Mouse (Mus musculus) heart, embryonic 15.5 days (tissue): ENCODE results near the gene Bphl. TPM values are rescaled to one million over a fixed set of nuclear protein-coding genes. Genes with fewer than 3 reads are reported as not detected.
"Not testable (repeated sequence)": the region's sequence is repeated elsewhere in the genome, so short reads cannot be mapped to it uniquely, and the experiment has no call there.

Source experiments
- ATAC-seq: fragments of 200-750 bp; cut with Nextera tagmentation; replicated peaks from 2 replicates; pipeline ENCODE4 v1.8.0; 2017; ENCODE audit warnings: low read depth, moderate TSS enrichment; ENCODE audit not compliant: insufficient number of reproducible peaks, insufficient read depth, low FRiP score
- H3K27ac ChIP-seq: fragments of 300-500 bp; sonication (generic); 2 replicates; pipeline ENCODE4 v1.5.1; 2015; ENCODE audit warnings: mild to moderate bottlenecking, inconsistent platforms
- H3K27me3 ChIP-seq: fragments of 300-500 bp; sonication (generic); 2 replicates; pipeline ENCODE4 v1.6.1; 2015; ENCODE audit warnings: inconsistent platforms
- H3K36me3 ChIP-seq: fragments of 300-500 bp; sonication (generic); 2 replicates; pipeline ENCODE4 v1.6.1; 2015; ENCODE audit warnings: mild to moderate bottlenecking, inconsistent platforms
- H3K4me1 ChIP-seq: fragments of 300-500 bp; sonication (generic); replicated peaks from 2 replicates; pipeline ENCODE4 v1.6.1; 2015; ENCODE audit warnings: inconsistent platforms
- H3K4me2 ChIP-seq: fragments of 300-500 bp; sonication (generic); 2 replicates; pipeline ENCODE4 v1.6.1; 2015; ENCODE audit warnings: inconsistent platforms, mild to moderate bottlenecking, moderate library complexity
- H3K4me3 ChIP-seq: fragments of 300-500 bp; sonication (generic); 2 replicates; pipeline ENCODE4 v1.5.1; 2015; ENCODE audit warnings: mild to moderate bottlenecking, inconsistent platforms
- H3K9ac ChIP-seq: fragments of 300-500 bp; sonication (generic); 2 replicates; pipeline ENCODE4 v1.6.1; 2015; ENCODE audit warnings: mild to moderate bottlenecking, inconsistent platforms
- H3K9me3 ChIP-seq: fragments of 300-500 bp; sonication (generic); replicated peaks from 2 replicates; pipeline ENCODE4 v1.6.1; 2016; ENCODE audit warnings: inconsistent platforms
- WGBS: fragments of 180-500 bp; shearing (Covaris S2); methylation state at CpG from one replicate; pipeline ENCODE4 v1.1.7; 2015; ENCODE audit warnings: mixed read lengths; 5-methylcytosine and 5-hydroxymethylcytosine counted together
- polyA plus RNA-seq: library from polyadenylated mRNA; unstranded; fragments of >200 nt; fragmentation: Nextera tagmentation; extraction: Ambion mirVana; gene quantifications from 2 replicates; pipeline ENCODE4 v1.2.1, GENCODE M21; 2015

The Bphl gene
- polyA plus RNA-seq, 1 experiment from 2014 or later = 51.8 TPM

- H3K9me3 ChIP-seq = no peaks in the 10 kb centered on the region
Measured at GRCm38 (mm10) chr13:34054391-34054790, 17.0 kb downstream of the Bphl start.

GRCm38 (mm10) chr13:34054983-34055382 is 17.6 kb downstream of the Bphl start:
- ATAC-seq = no peak
- 82% methylated on average over 3 of the region's 3 CpGs for WGBS
- Histone ChIP-seq H3K4me1 (no peaks in the 10 kb centered on the region), H3K9me3 (no peaks in the 10 kb centered on the region), H3K9ac (no peak overlapping the region), H3K36me3 (peaks cover 18% of the 10 kb centered on the region; the same call in 1 of the 2 replicates), H3K27me3 (no peaks in the 10 kb centered on the region), H3K4me2 (no peak overlapping the region), H3K4me3 (no peak overlapping the region), H3K27ac (no peak overlapping the region)

More at GRCm38 (mm10) chr13:34054391-34054790, 17.0 kb downstream of the Bphl start:
- ATAC-seq = 0 out of 2 replicates have a peak, but pooled peaks have one; percentile 18
- Histone ChIP-seq H3K9ac (no peak overlapping the region), H3K27me3 (no peaks in the 10 kb centered on the region), H3K27ac (no peak overlapping the region), H3K4me3 (no peak overlapping the region), H3K4me1 (no peaks in the 10 kb centered on the region), H3K4me2 (no peak overlapping the region), H3K36me3 (peaks cover 20% of the 10 kb centered on the region; the same call in 1 of the 2 replicates)
- 71% methylated on average over 4 of the region's 4 CpGs for WGBS

GRCm38 (mm10) chr13:34057252-34057651 is 19.9 kb downstream of the Bphl start:
- ATAC-seq = no peak
- no peak overlapping the region for H3K4me2 ChIP-seq
- no peak overlapping the region for H3K4me3 ChIP-seq
- peaks cover 19% of the 10 kb centered on the region; the same call in 1 of the 2 replicates for H3K36me3 ChIP-seq
- no peak overlapping the region for H3K9ac ChIP-seq
- H3K27me3 ChIP-seq = no peaks in the 10 kb centered on the region
- H3K27ac ChIP-seq = no peak overlapping the region
- no peaks in the 10 kb centered on the region for H3K9me3 ChIP-seq
- H3K4me1 ChIP-seq = no peaks in the 10 kb centered on the region
- WGBS = 92% methylated on average over 1 of the region's 1 CpGs

GRCm38 (mm10) chr13:34060061-34060460 is 22.7 kb downstream of the Bphl start:
- Histone ChIP-seq H3K27ac (no peak overlapping the region), H3K9ac (no peak overlapping the region), H3K4me2 (no peak overlapping the region), H3K4me1 (no peaks in the 10 kb centered on the region), H3K4me3 (no peak overlapping the region), H3K36me3 (peaks cover 27% of the 10 kb centered on the region; the same call in 1 of the 2 replicates), H3K9me3 (no peaks in the 10 kb centered on the region), H3K27me3 (no peaks in the 10 kb centered on the region)
- no peak for ATAC-seq
- 71% methylated on average over 9 of the region's 9 CpGs for WGBS

GRCm38 (mm10) chr13:34062466-34062865 is 25.1 kb downstream of the Bphl start:
- Histone ChIP-seq H3K9ac (no peak overlapping the region), H3K4me1 (peaks cover 4% of the 10 kb centered on the region), H3K4me2 (no peak overlapping the region), H3K9me3 (no peaks in the 10 kb centered on the region), H3K4me3 (no peak overlapping the region), H3K36me3 (peaks cover 14% of the 10 kb centered on the region; the same call in 1 of the 2 replicates), H3K27me3 (no peaks in the 10 kb centered on the region), H3K27ac (no peak overlapping the region)
- ATAC-seq = no peak
- 87% methylated on average over 10 of the region's 10 CpGs for WGBS

GRCm38 (mm10) chr13:34066351-34066750 is 29.0 kb downstream of the Bphl start:
- Histone ChIP-seq H3K9me3 (no peaks in the 10 kb centered on the region), H3K4me1 (peaks cover 6% of the 10 kb centered on the region), H3K9ac (no peak overlapping the region), H3K4me3 (no peak overlapping the region), H3K27me3 (no peaks in the 10 kb centered on the region), H3K36me3 (peaks cover 17% of the 10 kb centered on the region), H3K27ac (no peak overlapping the region), H3K4me2 (no peak overlapping the region)
- 73% methylated on average over 1 of the region's 1 CpGs for WGBS
- ATAC-seq = no peak

- Histone ChIP-seq H3K27ac (no peak overlapping the region), H3K9me3 (no peaks in the 10 kb centered on the region), H3K4me1 (peaks cover 6% of the 10 kb centered on the region), H3K4me3 (no peak overlapping the region), H3K4me2 (no peak overlapping the region), H3K9ac (no peak overlapping the region), H3K27me3 (no peaks in the 10 kb centered on the region), H3K36me3 (peaks cover 17% of the 10 kb centered on the region)
- 67% methylated on average over 4 of the region's 4 CpGs for whole genome bisulfite sequencing
- ATAC-seq = no peak
Measured at GRCm38 (mm10) chr13:34070296-34070695, 32.9 kb downstream of the Bphl start.

- ATAC-seq = no peak
- no peak overlapping the region for H3K27ac ChIP-seq
- no peaks in the 10 kb centered on the region for H3K27me3 ChIP-seq
- peaks cover 12% of the 10 kb centered on the region for H3K4me1 ChIP-seq
- H3K4me2 ChIP-seq = no peak overlapping the region
- H3K36me3 ChIP-seq = peaks cover 22% of the 10 kb centered on the region
- 89% methylated on average over 6 of the region's 6 CpGs for WGBS
- H3K9ac ChIP-seq = no peak overlapping the region
- H3K4me3 ChIP-seq = no peak overlapping the region
- no peaks in the 10 kb centered on the region for H3K9me3 ChIP-seq
Measured at GRCm38 (mm10) chr13:34071836-34072235, 34.4 kb downstream of the Bphl start.

GRCm38 (mm10) chr13:34072847-34073246 is 35.5 kb downstream of the Bphl start:
- Histone ChIP-seq H3K36me3 (peaks cover 22% of the 10 kb centered on the region), H3K4me2 (no peak overlapping the region), H3K4me3 (no peak overlapping the region), H3K9me3 (no peaks in the 10 kb centered on the region), H3K27ac (no peak overlapping the region), H3K4me1 (peaks cover 10% of the 10 kb centered on the region), H3K27me3 (no peaks in the 10 kb centered on the region), H3K9ac (no peak overlapping the region)
- WGBS = 66% methylated on average over 3 of the region's 3 CpGs
- ATAC-seq = no peak

- 90% methylated on average over 11 of the region's 17 CpGs for WGBS
- not testable (repeated sequence) for H3K9me3 ChIP-seq, H3K27ac ChIP-seq, H3K4me3 ChIP-seq, H3K27me3 ChIP-seq, H3K4me2 ChIP-seq, ATAC-seq, H3K9ac ChIP-seq
- H3K4me1 ChIP-seq = peaks cover 17% of the 10 kb centered on the region
- H3K36me3 ChIP-seq = peaks cover 16% of the 10 kb centered on the region
Measured at GRCm38 (mm10) chr13:34074441-34074840, 37.0 kb downstream of the Bphl start.

GRCm38 (mm10) chr13:34075893-34076292 is 38.5 kb downstream of the Bphl start:
- ATAC-seq, H3K27ac ChIP-seq, H3K9ac ChIP-seq, H3K4me3 ChIP-seq, H3K27me3 ChIP-seq, H3K4me2 ChIP-seq, H3K9me3 ChIP-seq: not testable (repeated sequence)
- peaks cover 16% of the 10 kb centered on the region for H3K36me3 ChIP-seq
- 80% methylated on average over 6 of the region's 6 CpGs for WGBS
- H3K4me1 ChIP-seq = peaks cover 17% of the 10 kb centered on the region
